Mouse (Mus musculus): ENCODE data around the gene Apba2. TPM values are rescaled to one million over a fixed set of nuclear protein-coding genes. Genes with fewer than 3 reads are reported as not detected.

The Apba2 gene
- 199 and 201 TPM in 2 replicates for polyA plus RNA-seq (2015; fragmentation: Nextera tagmentation; extraction: Ambion mirVana)

DNA sequence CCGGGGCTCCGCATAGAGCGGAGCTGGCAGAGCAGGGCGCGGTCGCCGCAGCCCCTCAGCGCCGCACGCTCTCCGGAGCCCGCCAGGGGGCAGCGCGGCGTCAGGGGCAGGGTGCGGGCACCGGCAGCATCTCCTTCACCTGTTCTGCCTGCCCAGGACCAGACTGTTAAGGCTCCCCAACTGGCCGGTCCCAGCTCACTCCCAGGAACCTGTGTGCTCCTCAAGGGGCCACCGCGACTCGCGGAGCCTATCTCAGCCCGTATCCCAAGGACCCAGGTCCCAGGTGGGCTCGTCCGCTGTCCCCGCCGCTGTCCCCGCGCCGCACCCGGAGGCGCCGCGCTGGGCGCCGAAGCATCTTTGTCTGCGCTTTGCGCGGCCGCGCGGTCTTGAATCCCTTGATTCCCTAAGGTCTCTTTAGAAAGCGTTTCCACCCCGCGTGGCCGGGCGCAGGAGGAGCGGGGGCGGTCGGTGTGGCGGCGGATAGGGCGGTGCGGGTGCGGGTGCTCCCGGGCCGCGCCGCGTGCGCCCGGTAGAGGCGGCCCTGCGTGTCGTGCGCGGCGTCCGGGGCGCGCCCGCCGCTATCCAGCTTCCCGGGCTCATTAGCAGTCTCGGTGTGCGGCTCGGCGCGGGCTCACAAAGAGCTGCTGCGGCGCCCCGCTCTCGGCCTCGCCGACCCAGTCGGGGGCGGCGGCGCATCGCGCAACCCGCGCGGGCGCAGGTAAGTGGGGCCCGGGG, at the start of gene Apba2:
Apba2 (plus strand) TSS at position 171 of the 735 bp plus-strand sequence.
- H3K36me3 ChIP-seq (replicated peaks) = no peaks in the 10 kb centered on the region
- H3K4me3 ChIP-seq = peak within 1 kb of the TSS; percentile 81
- under 1% methylated on average over 72 of the region's 96 CpGs for whole genome bisulfite sequencing
- H3K4me1 ChIP-seq = peaks cover 45% of the 10 kb centered on the region
- peak within 1 kb of the TSS; percentile 65 for H3K4me2 ChIP-seq
- peak within 1 kb of the TSS; percentile 98 for H3K27ac ChIP-seq
- H3K27me3 ChIP-seq (replicated peaks) = no peaks in the 10 kb centered on the region
- ATAC-seq (replicated peaks) = peak; percentile 92
- H3K9me3 ChIP-seq = no peaks in the 10 kb centered on the region
- H3K9ac ChIP-seq = peak within 1 kb of the TSS; percentile 99

DNA sequence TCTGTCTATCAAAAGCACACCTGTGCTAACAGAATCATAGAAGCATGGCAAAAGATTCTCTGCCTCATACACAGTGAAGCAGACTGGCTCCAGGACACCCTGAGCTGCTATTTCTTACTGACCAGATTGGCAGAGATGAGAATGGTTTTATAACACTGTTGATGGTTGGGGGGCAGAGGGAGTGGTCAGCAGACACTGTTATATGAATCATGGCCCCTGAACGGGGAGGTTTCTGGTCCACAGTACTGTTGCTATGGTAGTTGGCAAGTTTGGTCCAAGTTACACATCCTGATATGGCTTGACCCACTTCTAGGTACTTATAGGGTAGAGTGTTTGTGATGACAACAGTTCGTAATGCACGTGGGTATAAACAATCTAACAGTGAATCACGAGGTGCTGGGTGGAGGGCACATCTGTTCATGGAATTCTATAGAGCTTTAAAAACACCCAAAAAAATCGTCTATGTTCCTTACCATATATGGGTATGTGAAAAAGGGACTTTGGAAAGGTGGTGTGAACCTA, 49.6 kb upstream of the Apba2 start:
- Histone ChIP-seq H3K4me2 (no peak overlapping the region), H3K27ac (no peak overlapping the region), H3K36me3 (replicated peaks) (no peaks in the 10 kb centered on the region), H3K9ac (no peak overlapping the region), H3K4me1 (no peaks in the 10 kb centered on the region), H3K27me3 (replicated peaks) (no peaks in the 10 kb centered on the region), H3K9me3 (no peaks in the 10 kb centered on the region), H3K4me3 (no peak overlapping the region)
- ATAC-seq (replicated peaks) = no peak
- 83% methylated on average over 5 of the region's 5 CpGs for WGBS

DNA sequence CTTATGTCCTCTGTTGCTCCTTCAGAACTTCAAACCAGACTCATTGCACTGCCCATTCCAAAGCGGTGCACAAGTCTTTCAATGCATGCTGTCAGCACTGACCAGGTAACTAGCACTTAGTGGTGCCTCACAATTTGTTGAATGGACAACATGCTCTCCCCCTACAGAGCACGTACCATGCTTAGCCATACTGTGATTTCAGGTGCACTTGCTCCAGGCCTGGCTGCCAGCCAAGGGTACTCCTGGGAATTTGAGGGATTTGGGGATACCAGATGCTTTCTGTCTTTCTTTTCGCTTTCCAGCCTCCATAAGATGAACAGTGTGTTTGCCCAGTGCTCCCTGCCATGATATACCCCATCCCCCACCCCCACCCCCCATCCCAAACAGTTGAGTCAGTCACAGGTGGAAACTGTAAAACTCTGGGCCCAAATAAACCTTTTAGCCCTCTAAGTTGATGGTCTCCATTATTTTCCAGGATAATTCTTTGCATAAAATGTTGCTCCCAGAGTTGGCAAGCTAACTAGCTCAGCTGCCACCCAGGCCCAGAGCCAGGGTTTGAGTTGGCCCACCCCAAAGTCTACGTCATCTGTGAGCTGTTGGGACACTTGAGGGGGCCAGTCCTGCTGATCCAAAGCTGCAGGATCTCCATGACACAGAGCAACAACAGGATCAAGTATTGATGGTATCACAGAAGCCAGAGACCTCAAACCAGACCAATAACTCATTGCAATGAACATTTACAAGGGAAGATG, 48.9 kb upstream of the Apba2 start:
- Histone ChIP-seq H3K4me1 (no peaks in the 10 kb centered on the region), H3K27ac (no peak overlapping the region), H3K9ac (no peak overlapping the region), H3K36me3 (replicated peaks) (no peaks in the 10 kb centered on the region), H3K27me3 (replicated peaks) (no peaks in the 10 kb centered on the region), H3K4me3 (no peak overlapping the region), H3K9me3 (no peaks in the 10 kb centered on the region), H3K4me2 (no peak overlapping the region)
- WGBS = 60% methylated on average over 4 of the region's 4 CpGs
- no peak for ATAC-seq (replicated peaks)

DNA sequence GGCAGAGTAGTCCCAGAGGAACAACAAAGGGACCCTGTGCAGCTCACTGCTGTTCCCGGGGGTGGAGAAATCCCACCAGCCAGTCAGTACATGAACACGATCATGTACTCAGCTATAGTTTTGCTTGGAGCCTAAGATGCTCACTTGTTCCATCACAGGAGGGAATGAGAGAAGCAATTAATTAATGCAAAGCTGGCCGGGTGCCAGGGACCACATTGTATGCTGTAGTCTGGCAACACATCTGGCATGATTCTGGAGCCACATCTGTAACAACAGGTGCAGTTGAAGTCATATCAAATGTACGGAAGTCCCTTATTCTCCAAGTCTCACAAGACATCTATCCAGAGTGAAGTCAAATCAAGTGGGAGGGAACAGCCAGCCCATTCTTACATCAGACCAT, 45.3 kb upstream of the Apba2 start:
- no peak overlapping the region for H3K9ac ChIP-seq
- H3K27ac ChIP-seq = no peak overlapping the region
- no peaks in the 10 kb centered on the region for H3K9me3 ChIP-seq
- no peak overlapping the region for H3K4me2 ChIP-seq
- no peaks in the 10 kb centered on the region for H3K4me1 ChIP-seq
- WGBS = 81% methylated on average over 4 of the region's 4 CpGs
- H3K36me3 ChIP-seq (replicated peaks) = no peaks in the 10 kb centered on the region
- H3K4me3 ChIP-seq = no peak overlapping the region
- no peak for ATAC-seq (replicated peaks)
- H3K27me3 ChIP-seq (replicated peaks) = no peaks in the 10 kb centered on the region

DNA sequence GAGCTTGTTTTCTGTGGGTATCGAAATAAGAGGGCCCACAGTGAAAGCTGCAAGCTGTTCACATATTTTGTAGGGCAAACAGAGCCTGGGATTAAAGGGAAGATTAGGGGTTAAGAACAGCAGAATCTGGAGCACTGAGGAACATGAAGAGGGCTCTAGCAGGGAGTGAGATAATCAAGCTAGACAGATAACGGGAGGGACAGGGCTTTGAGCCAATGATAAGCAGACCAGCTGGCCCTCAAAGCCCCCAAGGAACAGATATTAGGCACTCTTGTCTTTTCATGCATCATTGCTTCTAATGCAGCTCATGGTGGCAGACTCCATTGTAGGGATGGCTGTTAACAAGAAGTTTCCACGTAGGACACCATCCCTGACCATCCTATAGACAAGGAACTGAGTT, 44.8 kb upstream of the Apba2 start:
- Histone ChIP-seq H3K27ac (no peak overlapping the region), H3K4me2 (no peak overlapping the region), H3K9ac (no peak overlapping the region), H3K4me1 (no peaks in the 10 kb centered on the region), H3K4me3 (no peak overlapping the region), H3K36me3 (replicated peaks) (no peaks in the 10 kb centered on the region), H3K9me3 (no peaks in the 10 kb centered on the region), H3K27me3 (replicated peaks) (no peaks in the 10 kb centered on the region)
- ATAC-seq (replicated peaks) = no peak
- 55% methylated on average over 3 of the region's 3 CpGs for WGBS

DNA sequence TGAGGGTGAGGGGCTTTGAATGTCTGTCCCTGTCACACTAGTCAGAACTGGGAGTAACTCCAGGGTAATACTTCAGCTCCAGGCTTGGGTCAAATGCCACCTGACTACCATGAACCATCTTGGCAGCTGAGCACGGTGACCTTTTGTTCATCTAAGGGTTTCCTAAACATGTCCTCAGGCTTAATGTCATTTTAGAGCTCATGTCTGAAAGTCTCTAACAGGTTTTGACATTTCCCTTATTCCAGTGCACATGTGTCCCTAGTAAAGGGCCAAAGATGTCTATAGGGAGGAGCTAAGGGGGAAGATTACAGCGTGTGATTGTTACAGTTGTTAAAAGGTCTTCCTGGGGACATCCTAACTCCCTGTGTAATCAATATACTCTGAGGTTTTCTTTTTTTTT, 43.7 kb upstream of the Apba2 start:
- no peak overlapping the region for H3K9ac ChIP-seq
- ATAC-seq (replicated peaks) = no peak
- no peaks in the 10 kb centered on the region for H3K9me3 ChIP-seq
- H3K27ac ChIP-seq = no peak overlapping the region
- H3K4me2 ChIP-seq = no peak overlapping the region
- H3K36me3 ChIP-seq (replicated peaks) = no peaks in the 10 kb centered on the region
- no peaks in the 10 kb centered on the region for H3K27me3 ChIP-seq (replicated peaks)
- 79% methylated on average over 2 of the region's 2 CpGs for WGBS
- no peaks in the 10 kb centered on the region for H3K4me1 ChIP-seq
- no peak overlapping the region for H3K4me3 ChIP-seq

DNA sequence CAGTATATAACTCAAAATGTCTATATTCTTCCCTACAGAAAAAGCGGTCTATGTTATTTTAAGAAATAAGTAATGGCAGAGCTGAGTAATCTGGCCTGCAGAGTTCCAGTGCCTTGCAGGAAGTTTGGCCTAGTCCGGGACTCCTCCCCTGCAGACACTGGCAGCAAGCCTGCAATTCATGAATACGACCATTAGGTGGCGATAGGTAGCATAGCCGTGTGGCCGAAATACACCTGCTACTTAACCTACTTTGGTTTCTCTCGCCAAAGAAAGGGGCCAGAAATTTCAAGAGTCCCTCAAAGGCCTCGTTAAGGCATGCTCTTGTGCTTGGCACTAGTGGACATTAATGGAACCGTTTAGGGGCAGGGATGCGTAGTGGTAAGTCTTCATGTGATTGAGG, 4.1 kb upstream of the Apba2 start:
- H3K27me3 ChIP-seq (replicated peaks) = no peaks in the 10 kb centered on the region
- H3K9ac ChIP-seq = no peak overlapping the region
- H3K36me3 ChIP-seq (replicated peaks) = no peaks in the 10 kb centered on the region
- peaks cover 9% of the 10 kb centered on the region; the same call in 1 of the 2 replicates for H3K4me1 ChIP-seq
- H3K9me3 ChIP-seq = no peaks in the 10 kb centered on the region
- H3K4me2 ChIP-seq = no peak overlapping the region
- no peak for ATAC-seq (replicated peaks)
- 37% methylated on average over 10 of the region's 10 CpGs for WGBS
- no peak overlapping the region for H3K4me3 ChIP-seq
- H3K27ac ChIP-seq = no peak overlapping the region

DNA sequence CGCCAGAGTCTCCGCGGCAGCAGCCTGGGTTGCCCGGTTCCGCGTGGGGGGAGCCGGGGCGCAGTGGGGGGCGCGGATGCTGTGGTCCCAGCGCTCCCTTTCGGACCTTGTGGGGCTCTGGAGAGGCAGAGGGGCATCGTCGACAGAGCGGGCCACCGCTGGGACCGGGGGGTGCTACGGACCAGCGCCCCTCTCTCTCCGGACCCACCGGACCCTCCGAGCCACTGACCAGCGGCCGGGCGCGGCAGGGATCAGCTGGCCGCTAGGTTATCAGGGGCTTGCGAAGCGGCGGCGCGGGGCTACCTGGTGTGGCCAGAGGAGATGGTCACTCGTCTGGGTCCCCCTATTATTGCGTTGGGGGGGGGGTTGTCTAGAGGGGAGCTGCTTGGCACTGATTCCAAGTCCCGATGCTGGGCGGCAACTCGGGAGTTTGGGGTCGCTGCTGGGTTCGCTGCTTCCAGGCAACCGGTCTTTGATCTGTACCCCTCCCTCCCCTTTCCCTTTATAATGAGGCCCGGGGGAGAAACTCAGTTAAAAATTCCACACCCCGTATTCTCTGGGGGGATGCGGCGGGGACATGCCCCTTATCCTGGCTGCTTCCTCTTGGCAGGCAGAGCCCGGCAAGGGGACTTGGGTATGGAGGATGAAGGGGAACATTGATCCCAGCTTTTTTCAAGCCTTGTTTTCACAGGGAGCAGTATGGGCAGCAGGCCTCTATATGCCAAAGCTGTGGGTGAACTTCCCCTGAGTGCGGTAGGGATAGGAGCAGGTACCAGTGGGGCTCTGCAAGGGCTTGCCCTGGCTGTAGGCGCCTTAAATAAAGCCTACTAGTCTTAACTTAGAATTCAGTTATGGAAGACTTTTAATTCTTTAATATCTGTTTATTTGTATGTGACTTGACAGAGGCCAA, 1.0 kb downstream of the Apba2 start:
- Histone ChIP-seq H3K9me3 (no peaks in the 10 kb centered on the region), H3K27ac (peak overlapping the region; percentile 98), H3K27me3 (replicated peaks) (no peaks in the 10 kb centered on the region), H3K36me3 (replicated peaks) (no peaks in the 10 kb centered on the region), H3K9ac (peak overlapping the region; percentile 99), H3K4me3 (peak overlapping the region; percentile 81), H3K4me2 (peak overlapping the region; percentile 65), H3K4me1 (peaks cover 53% of the 10 kb centered on the region)
- WGBS = 1% methylated on average over 46 of the region's 47 CpGs
- peak; percentile 5; the same call in 1 of the 2 replicates for ATAC-seq (replicated peaks)

DNA sequence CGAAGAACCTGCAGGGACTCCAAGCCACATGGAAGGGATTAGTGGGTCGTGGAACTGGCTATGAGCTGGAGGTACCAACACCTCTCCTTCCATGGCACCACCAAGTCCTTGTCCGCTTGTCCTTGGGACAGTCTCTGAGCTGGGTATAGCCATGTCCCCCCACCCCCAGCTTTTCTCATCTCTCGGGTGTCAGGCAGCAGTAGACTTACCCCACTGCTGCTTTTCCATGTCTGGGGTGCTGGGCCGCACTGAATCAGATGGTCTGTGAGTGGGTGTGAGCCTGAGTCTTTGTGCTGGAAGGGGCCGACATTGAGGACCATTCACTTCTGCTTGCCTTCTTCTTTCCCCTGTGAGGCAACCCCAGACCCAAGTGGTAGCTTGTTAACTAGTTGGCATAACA, 2.1 kb downstream of the Apba2 start:
- ATAC-seq (replicated peaks) = no peak
- H3K36me3 ChIP-seq (replicated peaks) = no peaks in the 10 kb centered on the region

DNA sequence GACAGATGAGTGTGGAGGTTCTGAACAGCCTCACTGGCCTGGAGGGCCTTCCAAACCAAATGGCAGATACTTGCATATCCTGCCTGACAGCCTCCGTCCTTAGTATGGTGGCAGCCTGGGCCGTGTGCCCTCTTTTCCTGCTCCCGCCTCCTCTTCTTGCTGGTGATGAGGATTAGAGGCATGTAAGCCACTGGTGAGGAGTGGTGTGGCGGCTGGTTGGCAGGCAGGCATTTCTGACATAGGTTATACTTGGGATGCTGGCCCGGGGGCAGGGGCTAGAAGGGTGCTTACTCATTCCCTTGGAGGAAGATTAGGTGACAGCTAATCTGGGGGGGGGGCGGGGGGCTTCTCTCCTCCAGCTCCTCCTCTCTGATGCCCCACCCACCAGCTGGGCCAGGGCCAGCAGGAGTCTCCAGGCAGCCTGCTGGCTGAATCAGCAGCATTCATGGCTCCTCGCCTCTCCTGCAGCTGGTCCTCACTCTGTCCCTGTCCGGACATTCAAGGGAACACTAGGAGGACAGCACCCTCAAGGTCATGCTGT, 3.3 kb downstream of the Apba2 start:
- H3K9ac ChIP-seq = no peak overlapping the region
- H3K27ac ChIP-seq = 0 out of 2 replicates have a peak overlapping the region, but pooled peaks have one; percentile 14

More for the DNA sequence above, 2.1 kb downstream of the Apba2 start:
- H3K4me2 ChIP-seq = peak overlapping the region; percentile 65
- H3K4me1 ChIP-seq = peaks cover 63% of the 10 kb centered on the region
- H3K27me3 ChIP-seq (replicated peaks) = no peaks in the 10 kb centered on the region
- no peak overlapping the region for H3K27ac ChIP-seq
- H3K9me3 ChIP-seq = no peaks in the 10 kb centered on the region
- peak overlapping the region; percentile 81 for H3K4me3 ChIP-seq
- no peak overlapping the region for H3K9ac ChIP-seq
- WGBS = 72% methylated on average over 6 of the region's 6 CpGs

DNA sequence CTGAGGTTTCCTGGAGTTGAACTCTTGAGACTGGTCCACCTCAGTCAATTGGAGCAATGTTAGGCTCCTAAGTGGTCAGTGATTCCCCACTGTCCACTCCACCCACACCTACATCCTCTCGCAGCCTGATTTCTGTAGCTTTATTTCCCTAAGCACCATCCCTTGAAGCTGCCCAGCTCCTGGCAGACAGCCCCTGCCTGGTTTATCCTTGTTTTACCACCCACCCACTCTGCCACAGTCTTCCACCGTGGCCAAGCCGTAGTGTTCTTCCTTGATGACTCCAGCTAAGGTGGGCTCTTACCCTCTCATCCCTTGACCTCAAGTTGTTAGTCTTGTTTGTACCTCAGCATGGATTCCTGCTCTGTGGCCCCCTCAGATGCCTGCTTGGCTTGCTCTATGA, 4.1 kb downstream of the Apba2 start:
- ATAC-seq (replicated peaks) = no peak
- Histone ChIP-seq H3K27me3 (replicated peaks) (no peaks in the 10 kb centered on the region), H3K4me2 (peak overlapping the region; percentile 8; the same call in 1 of the 2 replicates), H3K36me3 (replicated peaks) (no peaks in the 10 kb centered on the region), H3K9ac (no peak overlapping the region), H3K27ac (no peak overlapping the region), H3K4me3 (no peak overlapping the region), H3K4me1 (peaks cover 79% of the 10 kb centered on the region), H3K9me3 (no peaks in the 10 kb centered on the region)
- WGBS = 80% methylated on average over 3 of the region's 3 CpGs

More for the DNA sequence above, 3.3 kb downstream of the Apba2 start:
- H3K4me1 ChIP-seq = peaks cover 71% of the 10 kb centered on the region
- H3K27me3 ChIP-seq (replicated peaks) = no peaks in the 10 kb centered on the region
- H3K4me3 ChIP-seq = peak overlapping the region; percentile 16; the same call in 1 of the 2 replicates
- 12% methylated on average over 8 of the region's 8 CpGs for WGBS
- H3K4me2 ChIP-seq = peak overlapping the region; percentile 43
- H3K36me3 ChIP-seq (replicated peaks) = no peaks in the 10 kb centered on the region
- no peaks in the 10 kb centered on the region for H3K9me3 ChIP-seq
- no peak for ATAC-seq (replicated peaks)

Data from midbrain, embryonic 15.5 days (tissue).